Mouse (Mus musculus) E14TG2a.4 (cell line): ENCODE results near the gene Erich4.

Source experiments
- CTCF ChIP-seq: conservative IDR thresholded peaks from 2 replicates; pipeline ENCODE4 v1.5.1; 2014; ENCODE audit warnings: low read length
- NANOG ChIP-seq: IDR thresholded peaks from 2 replicates; pipeline ENCODE4 v1.6.1; 2014; ENCODE audit warnings: borderline replicate concordance, low read length, mixed read lengths
- POU5F1 ChIP-seq: IDR thresholded peaks from 2 replicates; pipeline ENCODE4 v1.6.1; 2014; ENCODE audit warnings: low read length, borderline replicate concordance

DNA sequence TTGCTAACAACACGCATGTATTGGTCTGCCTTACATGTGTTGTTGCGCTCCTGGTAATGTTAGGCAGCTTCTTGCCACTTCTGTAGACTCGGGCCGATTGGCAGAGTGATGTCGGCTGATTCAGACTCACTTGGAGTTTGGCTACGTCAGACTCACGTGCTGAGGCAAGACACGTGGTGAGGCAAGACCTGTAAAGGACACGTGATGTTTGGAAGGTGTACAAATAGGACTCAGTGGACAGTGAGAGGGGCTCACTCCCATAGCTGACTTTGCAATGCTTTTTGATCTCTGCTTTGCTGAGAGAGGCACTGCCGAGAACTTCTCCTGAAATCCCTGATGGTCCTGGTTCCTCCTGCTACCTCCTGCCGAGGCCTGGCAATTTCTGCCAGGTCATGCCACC, 15.0 kb downstream of the Erich4 start:
- TF ChIP-seq CTCF (no peak), NANOG (no peak), POU5F1 (no peak)
